Mouse (Mus musculus): ENCODE measurements around the gene Cacng7.
"Not testable (repeated sequence)": the region's sequence is repeated elsewhere in the genome, so short reads cannot be mapped to it uniquely, and the experiment has no call there.

The Cacng7 gene

GRCm38 (mm10) chr7:3389444-3390412, 57.0 kb downstream of the Cacng7 start:
- in situ Hi-C loops (cut with MboI, MseI): no loop called here

DNA sequence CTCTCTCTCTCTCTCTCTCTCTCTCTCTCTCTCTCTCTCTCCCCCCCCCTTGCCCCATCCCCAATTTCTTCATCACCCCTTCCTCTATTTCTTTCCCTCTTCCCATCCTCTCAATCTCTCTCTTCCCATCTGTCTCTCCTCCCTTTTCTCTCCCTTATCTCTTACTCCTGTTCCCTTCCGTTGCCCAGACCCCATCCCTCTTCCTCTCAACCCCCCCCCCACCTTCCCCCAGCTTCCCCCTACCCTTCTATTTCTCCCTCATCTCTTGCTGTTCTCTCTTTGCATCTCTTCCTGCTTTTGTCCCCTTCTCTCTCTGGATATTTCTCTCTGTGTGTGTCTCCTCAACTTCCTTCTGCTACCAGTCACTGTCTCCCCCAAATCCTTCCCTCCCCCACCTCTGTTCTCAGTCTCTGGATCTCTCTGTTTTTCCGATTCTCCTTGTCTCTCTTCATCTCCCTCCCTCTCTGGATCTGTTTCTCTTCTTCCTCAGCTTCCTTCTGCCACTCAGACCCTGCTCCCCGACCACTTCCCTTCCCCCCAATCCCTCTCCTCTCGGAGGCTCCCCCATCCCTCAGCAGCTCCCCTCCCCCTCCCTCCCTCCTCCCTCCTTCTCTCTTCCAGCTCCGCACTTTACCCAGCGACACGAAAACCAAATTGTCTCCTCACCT, 57.8 kb downstream of the Cacng7 start, which contains the start of gene Cacng8:
Gene Cacng8, plus strand, starts transcription at position 271 of the 668 bp plus-strand sequence.
- in situ Hi-C loops (cut with MboI, MseI): no loop called here

DNA sequence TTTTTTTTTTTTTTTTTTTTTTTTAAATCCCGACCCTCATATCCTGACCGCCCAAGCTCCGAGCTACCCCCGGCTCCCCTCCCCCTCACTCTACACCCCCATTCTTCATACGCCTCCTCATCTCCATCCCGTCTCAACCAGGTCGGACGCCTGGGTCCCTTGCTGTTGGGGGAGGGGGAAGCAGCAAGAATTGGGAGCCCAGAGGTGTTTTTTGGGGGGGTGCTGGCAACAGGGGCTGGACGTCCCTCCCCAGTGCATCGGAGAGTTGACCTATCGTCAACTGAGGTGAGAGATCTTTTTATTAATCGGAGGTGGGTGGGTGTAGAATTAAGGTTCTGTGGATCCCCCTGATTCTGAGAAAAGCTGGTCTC, 58.3 kb downstream of the Cacng7 start:
- in situ Hi-C loops (cut with MboI, MseI): no loop called here

DNA sequence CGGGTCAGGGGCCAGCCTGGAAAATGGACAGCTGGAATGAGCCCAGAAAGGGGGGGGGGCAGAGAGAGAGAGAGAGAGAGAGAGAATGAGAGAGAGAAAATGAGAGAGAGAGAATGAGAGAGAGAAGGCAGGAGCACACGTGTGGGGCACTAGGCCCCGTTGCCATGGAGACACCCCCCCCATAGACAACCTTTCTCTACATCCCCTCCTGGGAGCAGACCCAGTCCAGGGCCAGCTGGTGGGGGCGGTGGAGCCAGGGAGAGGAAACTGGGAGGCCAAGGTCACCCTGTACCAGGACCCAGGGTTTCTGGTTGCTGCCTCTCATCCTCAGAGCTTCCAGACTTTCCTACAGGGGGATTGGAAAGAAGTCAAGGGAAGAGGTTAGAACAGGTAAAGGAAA, 59.1 kb downstream of the Cacng7 start:
- in situ Hi-C loops (cut with MboI, MseI): no loop called here

- in situ Hi-C loops (cut with MboI, MseI): no loop called here
These were observed 64.6 kb downstream of the Cacng7 start for GRCm38 (mm10) chr7:3397355-3397754.

- in situ Hi-C loops (cut with MboI, MseI): no loop called here
These were observed 65.0 kb downstream of the Cacng7 start for GRCm38 (mm10) chr7:3397797-3398196.

DNA sequence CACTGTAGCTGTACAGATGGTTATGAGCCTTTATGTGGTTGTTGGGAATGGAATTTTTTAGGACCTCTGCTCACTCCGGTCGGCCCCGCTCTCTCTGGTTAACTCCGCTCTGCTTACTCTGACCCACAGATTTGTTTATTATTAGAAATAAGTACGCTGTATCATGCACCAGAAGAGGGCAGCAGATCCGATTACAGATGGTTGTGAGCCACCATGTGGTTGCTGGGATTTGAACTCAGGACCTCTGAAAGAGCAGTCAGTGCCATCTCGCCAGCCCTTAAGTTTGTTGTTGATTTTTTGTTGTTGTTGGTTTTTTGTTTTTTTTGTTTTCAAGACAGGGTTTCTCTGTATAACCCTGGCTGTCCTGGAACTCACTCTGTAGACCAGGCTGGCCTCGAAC, 65.6 kb downstream of the Cacng7 start:
- in situ Hi-C loops (cut with MboI, MseI): not testable (repeated sequence)

GRCm38 (mm10) chr7:3399937-3400336, 67.2 kb downstream of the Cacng7 start:
- in situ Hi-C loops (cut with MboI, MseI): no loop called here

- in situ Hi-C loops (cut with MboI, MseI): no loop called here
These were observed 77.2 kb downstream of the Cacng7 start for GRCm38 (mm10) chr7:3409729-3410520.

GRCm38 (mm10) chr7:3411160-3411941, 78.6 kb downstream of the Cacng7 start:
- in situ Hi-C loops (cut with MboI, MseI): no loop called here

DNA sequence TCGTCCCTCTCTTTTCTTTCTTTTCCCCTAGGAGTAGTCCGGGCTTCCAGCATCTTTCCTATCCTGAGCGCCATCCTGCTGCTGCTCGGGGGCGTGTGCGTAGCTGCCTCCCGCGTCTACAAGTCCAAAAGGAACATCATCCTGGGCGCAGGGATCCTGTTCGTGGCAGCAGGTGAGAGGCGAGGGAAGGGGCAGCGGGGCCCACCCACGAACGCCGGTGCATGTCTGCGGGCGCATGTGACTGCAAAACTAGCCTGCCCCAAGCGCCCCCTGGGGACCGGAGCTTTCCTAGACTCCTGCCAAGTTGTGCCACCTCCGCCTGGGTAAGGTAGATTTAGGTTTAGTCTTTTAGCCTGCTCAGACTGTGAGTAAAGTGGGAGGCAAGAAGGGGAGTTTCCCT, 79.3 kb downstream of the Cacng7 start:
- in situ Hi-C loops (cut with MboI, MseI): no loop called here

DNA sequence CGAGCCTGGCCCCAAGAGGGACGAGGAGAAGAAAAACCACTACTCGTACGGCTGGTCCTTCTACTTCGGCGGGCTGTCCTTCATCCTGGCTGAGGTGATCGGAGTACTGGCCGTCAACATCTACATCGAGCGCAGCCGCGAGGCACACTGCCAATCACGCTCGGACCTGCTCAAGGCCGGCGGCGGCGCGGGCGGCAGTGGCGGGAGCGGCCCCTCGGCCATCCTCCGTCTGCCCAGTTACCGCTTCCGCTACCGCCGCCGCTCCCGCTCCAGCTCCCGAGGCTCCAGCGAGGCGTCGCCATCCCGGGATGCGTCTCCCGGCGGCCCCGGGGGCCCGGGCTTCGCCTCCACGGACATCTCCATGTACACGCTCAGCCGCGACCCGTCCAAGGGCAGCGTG, 82.1 kb downstream of the Cacng7 start:
- in situ Hi-C loops (cut with MboI, MseI): no loop called here

DNA sequence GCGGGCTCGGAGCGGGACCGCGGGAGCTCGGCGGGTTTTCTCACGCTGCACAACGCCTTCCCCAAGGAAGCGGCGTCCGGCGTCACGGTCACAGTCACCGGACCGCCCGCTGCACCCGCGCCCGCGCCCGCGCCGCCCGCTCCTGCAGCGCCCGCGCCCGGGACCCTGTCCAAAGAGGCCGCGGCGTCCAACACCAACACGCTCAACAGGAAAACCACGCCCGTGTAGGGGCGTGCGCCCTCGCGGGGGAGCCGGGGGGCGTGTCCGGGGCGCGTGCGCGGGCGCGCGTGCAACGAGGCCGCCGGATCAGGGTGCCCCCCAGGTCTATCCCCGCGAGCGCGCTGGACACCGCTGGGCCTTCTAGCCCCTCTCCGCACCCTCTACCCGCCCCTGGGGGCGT, 82.6 kb downstream of the Cacng7 start:
- in situ Hi-C loops (cut with MboI, MseI): no loop called here

Data from regulatory T cell (primary cell).